In the genomic region with DNA sequence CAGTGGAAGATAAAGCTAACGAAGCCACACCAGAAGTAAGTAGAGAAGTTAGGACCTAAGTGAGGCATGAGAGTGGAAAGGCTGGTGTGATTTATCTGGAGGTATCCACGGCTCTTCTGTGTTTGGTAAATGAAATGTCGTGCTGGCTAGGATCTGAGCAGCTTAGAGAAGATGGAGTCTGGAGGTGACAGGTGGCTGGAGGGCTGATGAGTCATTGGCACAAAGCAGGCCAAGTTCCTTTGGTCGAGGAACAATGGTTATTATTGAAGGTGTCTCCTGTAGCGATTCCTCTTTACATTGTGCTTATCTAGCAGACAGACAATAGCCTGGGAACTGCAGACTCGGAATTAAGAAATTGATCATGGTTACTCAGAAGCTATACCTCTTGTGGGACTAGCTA, we compare ENCODE assay signal across 8 mouse cellular contexts.
"Had no signal": no experiment of that assay in that cellular context is flagged by ENCODE, and none has a peak within 500 bp of the region (broad histone marks: within the 10 kb centered on the region; RNA-seq: fewer than 3 reads in every experiment).

No protein-coding gene starts in this region.

- ATAC-seq: liver, postnatal 0 days; midbrain, embryonic 15.5 days had no signal

- DNase-seq: kidney, postnatal 36 days; liver; liver, embryonic 13.5 days; liver, postnatal 0 days; lung, postnatal 14 days; right cerebral cortex, postnatal 14 days; thymus, postnatal 4 days had no signal
